Mouse (Mus musculus): ENCODE data around the gene 4933415A04Rik.

Gene 4933415A04Rik

GRCm38 (mm10) chr11:43575061-43575375, 11.8 kb upstream of the 4933415A04Rik start:
- DNase-seq (ENCODE audit: low read depth): no peak

DNA sequence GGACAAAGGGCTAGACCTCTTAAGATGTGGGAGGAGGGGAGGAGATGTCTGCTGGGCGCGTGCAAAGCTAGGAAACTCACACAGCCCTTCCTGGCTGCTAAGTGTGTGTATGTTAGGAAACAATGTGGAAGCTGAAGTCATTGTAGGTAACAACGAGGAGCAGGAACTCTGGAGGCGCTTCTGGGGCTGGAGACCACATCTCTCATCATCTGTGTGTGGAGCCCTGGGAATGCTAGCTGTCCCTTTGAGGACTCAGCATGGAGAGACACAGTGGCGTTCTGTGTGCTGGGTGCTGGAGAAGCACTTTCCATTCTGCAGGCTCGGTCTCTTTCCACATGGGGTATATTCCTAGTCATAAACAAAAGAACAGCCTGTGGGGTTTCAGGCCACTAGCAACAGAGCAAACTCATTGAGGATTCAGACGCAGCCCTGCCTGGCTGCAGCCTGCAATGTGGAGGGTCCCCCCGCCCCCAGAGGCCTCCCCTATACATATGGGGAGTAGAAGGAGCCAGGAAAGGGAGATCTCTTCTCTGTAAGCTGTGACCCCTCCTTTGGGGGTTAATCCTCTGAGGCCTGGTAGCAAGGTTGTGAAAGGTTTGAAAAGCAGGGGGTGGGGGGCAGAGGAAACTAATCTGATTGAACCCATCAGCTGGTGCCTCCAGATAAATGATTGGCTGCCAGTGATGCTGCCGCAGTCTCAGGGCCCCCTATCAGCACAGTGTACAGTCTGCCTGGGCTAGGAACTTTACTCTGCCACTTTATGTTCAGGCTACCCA, 11.3 kb upstream of the 4933415A04Rik start:
- no peak for DNase-seq (ENCODE audit: low read depth)

- no peak for DNase-seq (ENCODE audit: low read depth)
Observed at GRCm38 (mm10) chr11:43577713-43578478, 8.9 kb upstream of the 4933415A04Rik start.

DNA sequence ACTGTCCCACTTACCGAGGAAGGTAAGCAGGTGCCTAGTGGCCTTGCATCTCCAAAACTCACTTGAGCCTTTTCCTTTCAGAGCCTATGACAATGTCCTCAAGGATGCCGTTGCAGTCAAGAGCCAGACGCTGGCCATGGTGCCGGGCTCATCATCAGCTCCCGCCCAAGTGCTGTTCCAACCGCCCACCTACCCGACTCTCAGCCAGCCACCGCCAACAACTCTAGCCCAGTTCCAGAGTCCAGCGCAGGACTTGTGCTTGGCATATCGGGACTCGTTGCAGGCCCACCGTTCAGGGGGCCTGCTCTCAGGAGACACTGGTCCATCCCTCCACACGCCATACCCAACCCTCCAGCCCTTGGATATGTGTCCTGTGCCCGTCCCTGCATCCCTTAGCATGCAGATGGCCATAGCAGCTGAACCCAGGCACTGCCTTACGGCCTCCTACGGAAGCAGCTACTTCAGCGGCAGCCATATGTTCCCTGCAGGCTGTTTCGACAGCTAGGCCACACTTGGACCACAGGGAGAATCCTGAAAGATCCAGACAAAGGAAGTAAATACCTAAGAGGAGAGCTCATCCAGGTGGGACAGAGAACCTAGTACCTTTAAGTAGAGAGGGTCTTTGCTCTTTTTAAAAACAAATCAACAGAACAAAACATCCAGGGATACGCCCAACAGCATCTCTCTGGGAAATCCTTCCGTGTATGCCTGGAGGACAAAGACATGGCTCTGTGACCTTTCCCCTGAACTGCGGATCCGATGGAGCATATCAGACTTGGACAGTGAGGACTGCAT, 1.4 kb upstream of the 4933415A04Rik start:
- no peak for DNase-seq (ENCODE audit: low read depth)

- no peak for DNase-seq (ENCODE audit: low read depth)
Observed at GRCm38 (mm10) chr11:43589530-43590072, 2.8 kb downstream of the 4933415A04Rik start.

GRCm38 (mm10) chr11:43601440-43601839, 14.6 kb downstream of the 4933415A04Rik start, which contains the start of gene Fabp6:
Gene Fabp6 (minus strand): TSS chr11:43601540.
- no peak for DNase-seq (ENCODE audit: low read depth)

GRCm38 (mm10) chr11:43604207-43604606, 17.4 kb downstream of the 4933415A04Rik start:
- DNase-seq (ENCODE audit: low read depth): no peak

DNA sequence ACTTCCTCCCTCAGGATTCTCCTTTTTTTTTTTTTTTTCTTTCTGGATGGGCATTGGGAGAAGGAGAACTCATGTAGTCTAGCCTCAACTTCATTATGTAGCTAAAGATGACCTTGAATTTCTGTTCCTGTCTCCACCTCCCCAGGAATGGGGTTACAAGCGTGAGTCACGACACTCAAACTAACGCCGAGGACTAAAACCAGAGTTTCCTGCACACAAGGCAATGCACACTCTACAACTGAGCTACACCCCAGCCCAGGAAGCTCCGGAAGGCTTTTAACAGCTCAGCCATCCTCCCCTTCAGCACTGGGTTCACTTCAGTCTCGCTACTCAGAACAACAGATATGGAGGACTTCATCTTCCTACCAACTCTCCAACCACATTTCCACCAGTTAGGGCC, 18.1 kb downstream of the 4933415A04Rik start:
- no peak for DNase-seq (ENCODE audit: low read depth)

DNA sequence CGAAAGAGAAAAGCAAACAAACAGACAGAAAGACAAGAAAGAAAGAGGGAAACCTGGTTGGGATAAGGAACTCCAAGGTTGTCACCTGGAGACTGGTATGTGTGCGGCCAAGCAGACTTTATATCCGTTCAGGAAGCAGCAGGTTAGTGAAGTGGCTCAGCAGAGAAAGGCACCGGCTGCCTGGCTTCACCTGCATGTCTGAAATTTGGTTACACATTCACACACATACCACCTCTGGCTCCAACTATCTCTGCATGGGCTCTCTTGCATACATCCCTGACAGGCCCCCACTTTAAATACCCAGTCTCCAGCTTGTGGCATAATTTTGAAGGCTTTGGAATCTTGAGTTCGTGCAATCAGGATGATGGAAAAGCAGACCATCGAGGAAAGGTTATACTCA, 19.0 kb downstream of the 4933415A04Rik start:
- DNase-seq (ENCODE audit: low read depth): no peak

DNA sequence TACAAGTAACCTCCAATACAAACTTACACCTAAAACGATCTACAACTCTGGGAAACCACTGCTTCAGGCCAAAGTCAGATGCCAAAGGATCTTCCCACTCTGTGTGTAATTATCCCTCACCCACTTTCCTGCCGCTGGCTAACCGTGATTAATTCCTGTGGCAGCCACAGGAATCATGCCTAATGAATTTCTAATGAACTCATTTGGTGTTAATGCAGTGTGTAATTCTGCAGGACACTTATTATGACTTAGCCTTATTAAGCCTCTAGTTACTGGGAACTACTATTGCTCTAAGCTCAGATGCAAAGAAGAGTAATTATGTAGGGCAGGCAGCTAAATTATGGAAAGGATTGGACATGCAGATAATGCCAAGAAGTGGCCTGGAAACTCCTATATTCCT, 21.6 kb downstream of the 4933415A04Rik start:
- no peak for DNase-seq (ENCODE audit: low read depth)

- DNase-seq (ENCODE audit: low read depth): no peak
Observed at GRCm38 (mm10) chr11:43610006-43610661, 23.3 kb downstream of the 4933415A04Rik start.

DNA sequence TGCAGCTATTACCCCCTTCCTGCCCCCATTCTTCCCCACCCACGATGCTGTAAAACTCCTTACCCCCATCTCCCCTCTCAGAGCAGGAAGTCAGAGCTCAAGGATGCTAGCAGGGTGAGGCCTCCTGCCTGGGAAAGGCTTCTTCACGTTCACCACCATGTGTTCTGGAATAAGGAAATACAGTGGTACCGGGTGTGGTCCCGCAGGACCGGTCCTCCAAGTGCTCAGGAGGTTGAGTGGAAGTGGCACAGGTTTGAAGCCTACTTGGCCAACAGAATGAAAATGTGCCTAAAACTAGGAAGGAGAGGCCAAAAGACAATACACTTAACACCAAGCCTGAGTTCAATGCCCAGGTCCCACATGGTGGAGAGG, 23.8 kb downstream of the 4933415A04Rik start:
- DNase-seq (ENCODE audit: low read depth): no peak

- peak; percentile 67 for DNase-seq (ENCODE audit: low read depth)
Observed at GRCm38 (mm10) chr11:43612834-43613488, 26.1 kb downstream of the 4933415A04Rik start.

DNA sequence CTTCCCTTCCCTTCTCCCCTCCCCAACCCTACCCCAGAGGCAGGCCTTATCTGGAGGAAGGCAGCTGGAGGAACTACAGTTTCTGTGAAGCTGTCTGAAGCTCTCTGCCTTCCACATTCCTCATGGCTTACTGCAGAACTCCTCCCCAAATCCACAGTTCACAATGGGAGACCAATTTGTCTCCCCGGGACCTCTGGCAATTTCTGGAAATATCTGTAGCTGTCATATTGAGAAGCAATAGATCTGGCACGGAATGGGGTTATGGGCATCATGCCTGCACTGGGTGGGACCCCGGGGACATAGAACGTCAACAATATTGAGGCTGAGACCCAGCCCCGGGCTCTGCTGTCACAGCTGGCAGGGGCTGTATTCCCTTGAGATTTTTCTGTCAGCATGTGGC, 31.1 kb downstream of the 4933415A04Rik start:
- DNase-seq (ENCODE audit: low read depth): no peak

DNA sequence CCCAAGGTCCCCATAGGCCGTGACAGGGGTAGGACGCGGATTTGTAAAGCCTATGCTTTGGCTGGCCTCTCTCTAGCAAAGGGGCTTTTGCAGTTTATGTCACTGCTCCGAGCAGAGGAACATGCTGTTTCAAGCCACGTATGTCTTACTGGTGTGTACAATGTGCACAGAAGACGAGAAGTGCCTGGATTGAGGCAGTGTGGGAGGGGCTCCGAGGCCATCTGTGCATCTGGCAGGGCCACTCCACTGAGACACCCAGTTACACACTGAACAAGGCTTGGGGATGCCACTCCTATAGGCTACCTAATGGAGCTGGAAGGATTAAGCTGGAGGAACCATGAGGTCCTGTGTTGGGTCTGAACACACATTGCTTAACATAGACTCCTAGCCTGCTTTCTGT, 31.6 kb downstream of the 4933415A04Rik start:
- DNase-seq (ENCODE audit: low read depth): no peak

GRCm38 (mm10) chr11:43621769-43622168, 34.9 kb downstream of the 4933415A04Rik start:
- no peak for DNase-seq (ENCODE audit: low read depth)

- DNase-seq (ENCODE audit: low read depth): no peak
Observed at GRCm38 (mm10) chr11:43624341-43624740, 37.5 kb downstream of the 4933415A04Rik start.

- no peak for DNase-seq (ENCODE audit: low read depth)
Observed at GRCm38 (mm10) chr11:43626300-43626926, 39.6 kb downstream of the 4933415A04Rik start.

DNA sequence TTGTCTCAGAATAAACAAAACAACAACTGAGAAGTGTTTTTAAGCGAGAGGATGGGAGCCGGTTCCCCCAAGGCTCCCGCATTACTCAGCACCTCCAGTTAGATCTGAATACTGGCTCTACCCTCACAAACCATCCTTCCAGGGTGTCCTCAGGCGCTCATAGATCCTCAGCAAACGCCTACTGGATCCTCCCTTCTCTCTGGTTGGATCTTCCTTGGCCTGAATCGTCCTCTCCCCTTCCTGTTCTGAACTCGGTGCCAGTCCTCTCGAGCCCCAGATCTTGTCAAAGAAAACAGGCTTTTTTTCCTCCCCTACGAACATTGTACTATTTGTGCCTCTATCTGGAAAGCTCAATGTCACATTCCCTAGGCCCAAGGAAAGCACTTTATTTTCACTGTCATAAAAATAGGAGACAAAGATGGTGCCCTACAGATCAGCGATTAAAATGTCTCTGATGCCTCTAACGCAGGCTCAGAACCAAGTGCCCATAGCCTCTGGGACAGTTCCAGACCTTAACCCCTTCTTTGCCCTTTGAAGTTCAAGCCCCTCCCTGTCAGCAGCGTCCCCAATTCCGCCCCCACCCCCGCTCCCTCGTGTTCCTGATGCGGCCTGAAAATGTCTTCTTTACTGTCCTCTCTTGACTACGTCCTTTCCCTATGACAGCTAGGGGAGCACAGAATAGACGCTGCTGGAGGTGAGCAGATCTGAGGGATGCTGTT, 40.2 kb downstream of the 4933415A04Rik start:
- no peak for DNase-seq (ENCODE audit: low read depth)

- DNase-seq (ENCODE audit: low read depth): no peak
Observed at GRCm38 (mm10) chr11:43631645-43632044, 44.8 kb downstream of the 4933415A04Rik start.

Measured in naive thymus-derived CD4-positive, alpha-beta T cell, adult 2 months (primary cell).